Mouse (Mus musculus): Measurements from ENCODE around the gene Olfr1282.

GRCm38 (mm10) chr2:111335976-111336375, at the start of gene Olfr1282:
- TF ChIP-seq MAFK (IDR thresholded peaks at IDR 0.05; ENCODE audit: insufficient read depth, low read depth, low read length) (no peak), ZC3H11A (IDR thresholded peaks at IDR 0.05; ENCODE audit: borderline replicate concordance, low read depth, low read length) (no peak), HCFC1 (IDR thresholded peaks at IDR 0.05; ENCODE audit: borderline replicate concordance, insufficient read depth, low read length) (no peak), CHD2 (IDR thresholded peaks at IDR 0.05; ENCODE audit: low read depth, low read length) (no peak)

All from ES-E14 (cell line).